Mouse (Mus musculus) cerebellum, postnatal 36 days (tissue): ENCODE results near the gene Fam81a.
A peak's percentile ranks its signal among the peaks of the same experiment; 100 is the strongest.

Experiments
- DNase-seq, 2 experiments: peaks; one replicate each; pipeline ENCODE4 v3.0.0; 2021 to 2022; ENCODE audit warnings: mixed read lengths in 2 of 2

The Fam81a gene

DNA sequence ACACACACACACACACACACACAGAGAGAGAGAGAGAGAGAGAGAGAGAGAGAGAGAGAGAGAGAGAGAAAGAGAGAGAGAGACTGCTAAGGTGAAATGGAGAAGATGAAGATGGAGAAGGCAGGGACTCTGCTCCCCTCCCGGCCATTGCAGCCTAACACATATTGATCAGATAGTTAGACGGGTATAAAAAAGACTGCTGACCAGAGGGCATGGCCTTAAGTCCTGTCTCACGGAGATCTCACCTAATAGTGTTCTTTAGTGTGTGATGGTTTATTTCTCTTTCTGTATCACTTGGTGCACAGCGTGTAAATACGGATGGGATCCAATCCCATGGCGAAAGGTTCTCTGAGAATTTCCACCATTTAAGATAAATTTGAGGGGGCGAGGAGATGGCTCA, at the start of gene Fam81a:
Fam81a (minus strand) TSS at position 101 of the 400 bp plus-strand sequence.
- no peak for DNase-seq

GRCm38 (mm10) chr9:70182639-70183038, 40.3 kb upstream of the Fam81a start:
- DNase-seq, result no peak

DNA sequence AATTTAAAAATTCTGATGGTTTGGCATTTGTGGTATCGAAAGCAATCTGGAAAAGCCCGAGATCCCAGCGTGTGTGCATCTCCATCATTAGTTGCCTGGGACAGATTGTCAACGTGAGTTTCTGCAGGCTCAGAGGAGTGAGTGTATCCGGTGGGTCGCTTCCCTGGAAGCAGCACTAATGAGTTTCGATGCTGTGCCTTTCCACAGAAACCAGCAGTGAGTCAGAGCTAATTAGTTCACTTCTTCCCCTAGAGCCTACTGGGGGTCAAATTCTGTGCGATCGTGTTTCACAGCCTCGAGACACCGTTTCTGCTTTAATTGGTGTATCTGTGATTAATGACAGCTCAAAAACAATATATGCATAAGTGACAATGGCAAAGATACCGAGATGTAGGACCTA, 39.4 kb upstream of the Fam81a start:
- DNase-seq, result no peak

GRCm38 (mm10) chr9:70176291-70176690, 33.9 kb upstream of the Fam81a start:
- no peak for DNase-seq

DNA sequence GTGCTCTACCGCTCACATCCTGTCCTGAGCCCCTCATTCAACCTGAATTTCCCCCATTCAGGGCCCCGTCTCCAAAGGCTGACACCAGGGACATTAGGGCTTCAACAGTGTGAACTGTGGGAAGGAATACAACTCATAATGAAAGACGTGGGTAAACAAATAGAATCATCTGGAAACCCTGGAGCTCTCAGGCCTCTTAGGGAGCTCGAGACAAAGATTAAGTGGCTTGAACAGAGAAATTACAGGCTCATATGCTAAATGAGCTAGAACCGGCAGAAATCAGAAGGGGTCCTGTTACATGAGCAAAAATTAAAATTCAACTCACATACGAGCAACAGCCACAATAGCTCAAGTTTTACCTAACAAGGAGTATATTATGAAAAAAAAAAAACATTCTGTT, 32.5 kb upstream of the Fam81a start:
- no peak for DNase-seq

DNA sequence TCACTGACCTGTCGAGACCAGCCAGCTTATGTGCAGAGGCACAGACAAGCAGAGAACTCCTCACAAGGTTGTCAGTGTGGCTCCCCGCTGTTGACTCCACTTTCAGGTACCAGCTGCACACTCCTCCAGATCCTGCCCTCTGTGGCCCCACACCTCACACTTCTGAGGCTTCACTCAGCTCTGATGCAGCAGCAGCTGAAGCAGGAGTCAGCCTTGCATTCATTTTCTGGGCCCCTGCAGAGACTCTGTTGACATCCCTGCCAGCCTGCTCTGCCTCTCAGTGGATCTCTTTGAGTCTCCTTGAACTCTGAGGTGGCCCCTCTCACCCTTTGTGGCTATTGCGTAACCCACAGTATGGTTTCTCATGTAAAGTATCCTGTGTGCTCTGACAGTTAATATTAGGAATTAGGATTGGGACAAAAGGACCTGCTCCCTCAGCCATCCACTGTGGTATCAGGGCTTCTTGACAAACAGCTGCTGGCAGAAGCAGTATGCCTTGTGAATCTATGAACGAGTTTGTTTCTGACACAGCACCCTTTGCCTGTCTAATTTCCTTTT, 32.0 kb upstream of the Fam81a start:
- DNase-seq, result no peak

DNA sequence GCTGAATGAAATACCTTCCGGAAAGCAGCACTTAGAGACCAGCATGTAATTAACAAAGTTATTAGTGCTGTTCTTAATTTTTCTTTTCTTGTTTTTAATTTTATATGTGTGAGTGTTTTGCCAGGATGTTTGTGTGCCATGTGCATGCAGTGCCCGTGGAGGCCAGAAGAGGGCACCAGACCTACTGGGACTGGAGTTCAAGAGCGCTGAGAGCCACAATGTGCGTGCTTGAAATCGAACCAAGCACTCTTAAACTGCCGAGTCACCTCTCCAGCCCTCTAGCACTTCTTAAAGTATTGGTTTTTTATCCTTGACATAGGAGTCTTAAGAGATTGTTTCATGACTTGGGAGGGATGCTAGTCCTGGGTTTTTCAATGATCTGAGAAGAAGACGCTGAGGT, 26.6 kb upstream of the Fam81a start:
- no peak for DNase-seq

GRCm38 (mm10) chr9:70160071-70160470, 17.7 kb upstream of the Fam81a start:
- DNase-seq, result no peak

GRCm38 (mm10) chr9:70147618-70148017, 5.3 kb upstream of the Fam81a start:
- DNase-seq, result no peak

- DNase-seq, result no peak
Observed at GRCm38 (mm10) chr9:70145426-70145825, 3.1 kb upstream of the Fam81a start.

- no peak for DNase-seq
Observed at GRCm38 (mm10) chr9:70143326-70143725, 966 bp upstream of the Fam81a start.

- no peak for DNase-seq
Observed at GRCm38 (mm10) chr9:70141885-70142326, 454 bp downstream of the Fam81a start.

DNA sequence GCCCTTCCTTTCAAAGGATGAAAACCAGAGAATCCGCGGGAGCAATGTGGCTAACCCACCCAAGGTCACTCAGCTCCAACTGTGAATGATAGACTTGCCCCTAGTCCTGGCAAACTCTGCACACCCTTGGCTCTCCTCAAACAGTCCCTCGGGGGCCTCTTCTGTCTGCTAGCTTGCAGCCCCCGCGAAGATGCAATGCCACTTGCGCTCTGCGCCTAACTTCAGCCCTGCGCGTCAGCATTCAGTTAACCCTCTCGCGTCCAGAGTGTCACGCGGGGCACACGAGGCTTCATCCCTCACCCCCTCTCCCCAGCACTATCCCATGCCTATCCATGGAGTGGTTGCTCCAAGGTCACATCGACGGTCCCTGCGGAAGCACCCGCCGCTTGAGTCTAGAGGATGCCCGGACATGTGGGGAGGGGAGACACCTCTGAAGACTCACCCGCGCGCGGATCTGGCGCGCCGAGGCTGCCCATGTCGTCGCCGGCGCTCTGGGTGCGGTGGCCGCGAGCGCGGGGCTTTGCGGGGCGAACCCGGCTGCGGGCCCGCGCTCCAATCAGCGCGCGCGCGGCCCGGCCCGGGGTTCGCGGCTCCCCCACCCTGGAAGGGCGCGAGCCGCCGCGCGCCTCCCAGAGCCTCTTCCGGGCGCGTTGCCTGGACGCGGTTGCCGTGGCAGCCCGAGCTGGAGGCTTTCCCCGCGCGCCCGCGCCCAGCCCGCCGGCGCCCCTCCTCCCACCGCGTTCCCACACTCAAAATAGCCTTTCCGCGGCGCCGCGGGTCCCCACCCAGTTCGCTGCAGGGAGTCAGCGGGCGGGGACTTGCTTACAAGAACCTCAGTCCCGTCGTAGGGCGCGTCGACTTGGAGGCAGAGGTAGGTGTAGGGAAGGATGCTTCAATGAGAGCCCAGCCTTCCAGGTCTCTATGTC, 1.2 kb downstream of the Fam81a start:
- peak; percentile 15 to 25 for DNase-seq

GRCm38 (mm10) chr9:70140340-70140739, 2.0 kb downstream of the Fam81a start:
- no peak for DNase-seq

DNA sequence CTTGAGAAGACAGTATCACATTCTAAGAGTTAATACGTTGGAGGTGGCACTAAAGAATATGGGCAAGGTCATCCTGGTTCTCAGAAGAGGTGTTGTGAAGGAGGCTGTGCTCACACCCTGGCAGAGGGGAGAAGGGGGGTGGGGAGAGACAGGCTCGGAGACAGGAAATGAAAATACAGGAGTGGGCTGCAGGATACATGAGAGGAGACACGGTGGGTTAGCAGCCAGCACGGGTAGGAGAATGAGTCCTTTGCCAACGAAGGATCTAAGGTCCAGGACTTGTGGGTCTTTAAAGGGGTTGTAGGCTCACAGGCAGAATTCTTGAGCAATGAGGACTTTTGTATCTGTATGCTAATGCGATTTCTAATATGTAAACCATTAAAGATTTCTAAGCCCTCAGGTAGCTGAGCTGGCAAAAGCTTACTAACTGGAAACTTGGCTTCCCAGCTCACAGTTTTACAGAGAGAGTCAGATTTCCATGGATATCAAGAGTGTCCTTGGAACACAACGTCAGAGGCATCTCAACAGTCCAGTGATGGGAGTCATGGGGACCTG, 3.0 kb downstream of the Fam81a start:
- DNase-seq, result no peak

DNA sequence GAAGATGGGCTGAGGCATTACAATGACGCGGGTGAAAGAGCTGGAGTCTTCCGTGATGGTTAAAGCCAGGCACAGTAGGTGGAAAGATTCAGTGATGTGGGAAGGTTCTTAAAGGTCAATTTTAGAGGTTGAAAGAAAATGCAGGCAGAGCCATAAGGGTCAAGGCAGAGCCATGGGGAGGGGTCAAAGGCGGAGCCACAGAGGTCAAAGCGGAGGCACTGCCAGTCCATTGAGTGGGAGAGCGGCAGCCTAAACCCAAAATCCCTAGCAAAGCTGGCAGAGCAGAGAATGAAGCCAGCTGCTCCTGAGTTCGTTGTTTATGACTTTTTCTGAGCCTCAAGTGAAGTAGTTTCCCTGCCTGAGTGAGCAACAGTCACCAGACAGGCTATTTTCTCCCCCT, 3.8 kb downstream of the Fam81a start:
- no peak for DNase-seq

GRCm38 (mm10) chr9:70137991-70138390, 4.4 kb downstream of the Fam81a start:
- no peak for DNase-seq

- no peak for DNase-seq
Observed at GRCm38 (mm10) chr9:70135186-70135585, 7.2 kb downstream of the Fam81a start.

DNA sequence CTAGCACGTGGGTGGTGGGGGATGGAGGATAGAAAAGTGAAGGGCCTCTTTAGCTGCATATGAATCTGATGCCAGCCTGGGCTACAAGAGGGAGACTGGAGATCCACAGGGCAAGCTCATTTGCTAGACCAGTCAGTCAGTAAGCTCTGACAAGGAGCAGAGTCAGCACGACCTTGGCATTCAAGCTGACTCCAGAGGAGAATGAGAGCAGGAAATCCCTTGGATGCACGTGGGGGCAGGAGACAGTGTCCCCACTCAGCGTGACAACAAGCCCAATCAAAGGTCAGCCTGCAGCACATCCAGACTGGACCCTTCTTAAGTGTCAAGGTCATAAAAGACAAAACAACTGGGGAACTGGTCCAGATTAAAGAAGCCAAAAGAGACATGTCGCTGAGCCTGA, 7.6 kb downstream of the Fam81a start:
- no peak for DNase-seq

DNA sequence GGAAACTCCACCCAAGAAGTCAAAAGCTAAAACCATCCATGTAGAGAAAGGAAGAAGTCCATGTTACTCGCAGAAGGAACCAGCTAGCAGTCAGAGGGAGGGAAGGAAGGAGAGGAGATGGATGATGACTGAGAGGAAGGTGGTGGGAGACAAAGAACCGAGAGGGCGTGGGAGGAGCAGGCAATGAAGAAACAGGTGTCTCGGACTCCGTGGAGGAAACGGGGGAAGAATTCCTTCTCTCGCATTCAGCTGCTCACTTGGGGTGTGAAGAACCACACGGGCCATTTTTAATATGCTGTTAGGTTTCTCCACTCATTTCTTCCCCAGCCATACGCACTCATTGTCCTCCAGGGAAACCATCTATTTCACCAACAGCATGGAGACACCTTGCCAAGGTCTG, 8.1 kb downstream of the Fam81a start:
- DNase-seq, result no peak

DNA sequence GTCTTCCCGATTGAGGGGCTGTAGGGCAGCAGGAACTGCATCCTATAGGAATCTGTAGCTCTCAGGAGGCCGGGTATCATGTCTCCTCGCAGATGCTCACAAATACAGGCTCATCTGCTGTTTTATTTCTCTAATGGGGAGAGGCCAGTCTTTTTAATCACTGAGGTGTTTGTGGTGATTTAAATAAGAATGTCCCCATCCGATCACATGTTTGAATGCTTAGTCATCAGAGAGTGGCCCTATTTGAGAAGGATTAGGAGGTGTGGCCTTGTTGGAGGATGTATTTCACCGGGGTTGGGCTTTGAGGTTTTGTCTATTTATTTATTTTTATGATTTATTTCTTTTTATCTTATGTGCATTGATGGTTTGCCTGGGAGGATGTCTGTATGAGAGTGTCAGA, 11.6 kb downstream of the Fam81a start:
- no peak for DNase-seq

- DNase-seq, result no peak
Observed at GRCm38 (mm10) chr9:70111869-70112286, 30.5 kb downstream of the Fam81a start.

- no peak for DNase-seq
Observed at GRCm38 (mm10) chr9:70110871-70111270, 31.5 kb downstream of the Fam81a start.

GRCm38 (mm10) chr9:70109279-70109678, 33.1 kb downstream of the Fam81a start:
- peak; percentile 66 to 80 for DNase-seq
